Mouse (Mus musculus) CD4-positive, CD25-positive, alpha-beta regulatory T cell, adult 9 weeks (primary cell): ENCODE data around the gene Zfp617. TPM values are rescaled to one million over a fixed set of nuclear protein-coding genes. Genes with fewer than 3 reads are reported as not detected.

Experiments used
- polyA plus RNA-seq: library from polyadenylated mRNA; unstranded; fragments of 100-300 nt; shearing (Covaris generic); gene quantifications from one replicate; pipeline ENCODE4 v1.2.1, GENCODE M21; 2017

Zfp617 gene
- polyA plus RNA-seq = 20.8 TPM

GRCm38 (mm10) chr8:71908309-71909261 is at the start of gene Zfp617, which contains the start of gene Zfp882:
Zfp617 (plus strand) TSS chr8:71908635.
Zfp882 (plus strand) TSS chr8:71908608.

GRCm38 (mm10) chr8:71881618-71882274 is 26.7 kb upstream of the Zfp617 start, which contains the start of gene Zfp709:
Zfp709 (plus strand) TSS chr8:71882019.

GRCm38 (mm10) chr8:71950482-71951221 is 42.2 kb downstream of the Zfp617 start, which contains the start of gene Zfp961:
Zfp961 (plus strand) TSS chr8:71951038.

Other genes with a start within 250 kb of the Zfp617 start
- gene Unc13a, start 236.9 kb upstream of the Zfp617 start, polyA plus RNA-seq = 0.86 TPM
- gene Jak3, start 232.3 kb upstream of the Zfp617 start, polyA plus RNA-seq = 86.8 TPM
- 15.2 TPM for gene Insl3, start 219.4 kb upstream of the Zfp617 start, polyA plus RNA-seq
- 5.7 TPM for gene B3gnt3, start 206.8 kb upstream of the Zfp617 start, polyA plus RNA-seq
- gene Fcho1, start 182.9 kb upstream of the Zfp617 start, polyA plus RNA-seq = 256 TPM
- gene Zfp709, start 26.6 kb upstream of the Zfp617 start, polyA plus RNA-seq = 13.0 TPM
- 7.9 TPM for gene Zfp882, start within 50 bp of the Zfp617 start, polyA plus RNA-seq
- 29.6 TPM for gene Zfp961, start 42.4 kb downstream of the Zfp617 start, polyA plus RNA-seq
- gene Cyp4f18, start 101.0 kb downstream of the Zfp617 start, polyA plus RNA-seq = 0.92 TPM
- not detected for gene Olfr372, start 132.6 kb downstream of the Zfp617 start, polyA plus RNA-seq
- 0.26 TPM for gene Olfr373, start 174.5 kb downstream of the Zfp617 start, polyA plus RNA-seq
- gene Olfr374, start 198.4 kb downstream of the Zfp617 start, polyA plus RNA-seq = 0.19 TPM
- gene Tpm4, start 226.3 kb downstream of the Zfp617 start, polyA plus RNA-seq = 240 TPM